Mouse (Mus musculus): ENCODE measurements around the gene Zcrb1. TPM values are rescaled to one million over a fixed set of nuclear protein-coding genes. Genes with fewer than 3 reads are reported as not detected.

Zcrb1 gene
- polyA plus RNA-seq (2012; rRNA removed) = 4.7 and 14.2 TPM in 2 replicates

DNA sequence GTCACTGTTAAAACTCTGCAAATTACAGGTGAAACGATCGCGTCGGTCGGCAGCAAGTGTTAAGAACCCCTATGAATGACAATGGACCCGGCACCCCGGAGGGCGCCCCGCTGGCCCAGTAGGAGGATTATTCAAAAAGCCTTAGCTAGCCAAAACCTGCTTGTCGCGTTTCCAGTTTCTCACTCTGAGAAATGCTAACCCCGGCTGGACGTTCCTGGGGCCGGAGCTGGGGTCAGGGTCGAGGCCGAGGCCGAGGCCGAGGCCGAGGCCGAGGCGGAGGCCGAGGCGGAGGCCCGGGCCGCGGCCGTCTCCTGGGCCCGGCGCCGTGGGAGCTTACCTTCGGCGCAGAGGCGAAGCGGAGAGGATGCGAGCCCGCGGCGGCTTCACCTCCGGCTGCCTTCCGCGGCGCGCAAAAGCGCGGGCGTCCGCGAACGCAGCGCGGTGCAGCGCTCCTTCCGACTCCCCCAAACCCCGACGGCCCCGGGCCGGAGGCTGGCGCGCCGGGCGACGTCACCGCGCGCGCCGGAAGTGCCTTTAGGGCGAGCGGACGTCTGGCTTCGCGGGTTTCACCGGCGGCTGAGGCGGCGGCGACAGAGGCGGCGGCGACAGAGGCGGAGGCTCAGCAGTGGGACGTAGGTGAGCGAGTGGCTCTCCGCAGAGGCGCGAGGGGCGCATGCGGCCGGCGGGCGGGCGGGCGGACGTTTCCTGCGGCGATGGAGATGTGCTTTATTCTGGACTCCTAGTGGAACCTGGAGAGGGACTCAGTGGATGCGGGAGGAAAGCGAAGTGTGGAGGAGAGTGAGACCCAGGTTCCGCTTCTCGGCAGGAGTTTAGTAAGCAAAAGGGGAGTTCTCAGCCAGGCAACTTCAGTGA lies at the start of gene Zcrb1, which contains the start of gene Pphln1:
TSS of gene Zcrb1 (minus strand) at position 509 of the 873 bp plus-strand sequence.
TSS of gene Pphln1 (plus strand) at position 525 of the 873 bp plus-strand sequence.
- TF ChIP-seq POLR2A (IDR thresholded peaks at IDR 0.05; ENCODE audit: low read depth, low read length) (peak; percentile 77), CTCF (IDR thresholded peaks at IDR 0.05; ENCODE audit: extremely low read depth, insufficient read length, insufficient replicate concordance, low read depth, low read length) (no peak)
- WGBS = under 1% methylated on average over 100 of the region's 100 CpGs
- H3K36me3 ChIP-seq (ENCODE audit: control insufficient read depth, insufficient read depth, low read length) = peaks cover 9% of the 10 kb centered on the region
- H3K27ac ChIP-seq (ENCODE audit: insufficient read depth, low read depth, low read length) = peak within 1 kb of the TSS; percentile 46; the same call in 1 of the 2 replicates
- H3K4me1 ChIP-seq (ENCODE audit: control insufficient read depth, insufficient read depth, insufficient read length, low read length) = peaks cover 7% of the 10 kb centered on the region; the same call in 1 of the 2 replicates
- H3K27me3 ChIP-seq (ENCODE audit: control insufficient read depth, insufficient read depth, low read length) = no peaks in the 10 kb centered on the region
- H3K4me3 ChIP-seq (ENCODE audit: low read depth, low read length) = peak within 1 kb of the TSS; percentile 93

DNA sequence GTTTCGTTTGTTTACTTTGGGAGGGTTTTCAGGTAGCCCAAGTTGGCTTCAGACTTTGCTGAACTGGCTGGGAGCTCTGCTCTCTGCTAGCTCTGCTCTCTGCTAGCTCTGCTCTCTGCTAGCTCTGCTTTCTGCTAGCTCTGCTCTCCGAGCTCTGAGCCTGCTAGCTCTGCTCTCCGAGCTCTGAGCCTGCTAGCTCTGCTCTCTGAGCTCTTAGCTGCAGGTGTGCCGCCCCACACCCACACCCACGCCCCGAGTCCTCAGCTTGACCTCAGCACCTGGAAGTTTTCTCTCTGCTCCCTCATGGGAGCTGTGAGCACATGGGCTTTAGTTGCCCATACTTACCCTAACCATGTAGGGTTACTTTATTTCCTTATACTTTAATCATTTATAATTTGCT lies 45.5 kb upstream of the Zcrb1 start:
- Histone ChIP-seq H3K36me3 (ENCODE audit: control insufficient read depth, insufficient read depth, low read length) (peaks cover 17% of the 10 kb centered on the region), H3K4me1 (ENCODE audit: control insufficient read depth, insufficient read depth, insufficient read length, low read length) (peaks cover 5% of the 10 kb centered on the region; the same call in 1 of the 2 replicates), H3K27ac (ENCODE audit: insufficient read depth, low read depth, low read length) (no peak overlapping the region), H3K27me3 (ENCODE audit: control insufficient read depth, insufficient read depth, low read length) (no peaks in the 10 kb centered on the region), H3K4me3 (ENCODE audit: low read depth, low read length) (no peak overlapping the region)
- WGBS = 42% methylated on average over 6 of the region's 6 CpGs
- TF ChIP-seq CTCF (IDR thresholded peaks at IDR 0.05; ENCODE audit: extremely low read depth, insufficient read length, insufficient replicate concordance, low read depth, low read length) (no peak), POLR2A (IDR thresholded peaks at IDR 0.05; ENCODE audit: low read depth, low read length) (no peak)

DNA sequence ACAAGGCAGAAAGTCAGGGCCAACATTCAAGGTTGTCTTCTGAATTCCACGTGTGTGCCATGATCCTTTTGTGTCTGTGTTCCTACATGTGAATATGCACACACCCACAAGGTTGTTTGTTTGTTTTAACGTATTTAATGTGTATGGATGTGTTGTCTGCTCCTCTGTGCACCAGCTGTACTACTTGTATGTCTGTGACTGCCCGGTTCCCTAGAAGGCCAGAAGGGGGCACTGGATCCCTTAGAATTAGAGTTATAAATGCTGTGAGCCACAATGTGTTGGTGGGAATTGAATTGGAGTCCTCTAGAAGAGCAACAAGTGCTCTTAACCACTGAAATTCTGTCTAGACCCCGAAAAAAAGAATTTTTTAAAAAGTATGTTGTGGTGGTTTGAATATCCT lies 44.1 kb upstream of the Zcrb1 start:
- peaks cover 17% of the 10 kb centered on the region for H3K36me3 ChIP-seq (ENCODE audit: control insufficient read depth, insufficient read depth, low read length)
- H3K27ac ChIP-seq (ENCODE audit: insufficient read depth, low read depth, low read length) = no peak overlapping the region
- peaks cover 5% of the 10 kb centered on the region; the same call in 1 of the 2 replicates for H3K4me1 ChIP-seq (ENCODE audit: control insufficient read depth, insufficient read depth, insufficient read length, low read length)
- 94% methylated on average over 4 of the region's 4 CpGs for WGBS
- TF ChIP-seq CTCF (IDR thresholded peaks at IDR 0.05; ENCODE audit: extremely low read depth, insufficient read length, insufficient replicate concordance, low read depth, low read length) = no peak
- no peak for TF ChIP-seq POLR2A (IDR thresholded peaks at IDR 0.05; ENCODE audit: low read depth, low read length)
- no peak overlapping the region for H3K4me3 ChIP-seq (ENCODE audit: low read depth, low read length)
- H3K27me3 ChIP-seq (ENCODE audit: control insufficient read depth, insufficient read depth, low read length) = no peaks in the 10 kb centered on the region

DNA sequence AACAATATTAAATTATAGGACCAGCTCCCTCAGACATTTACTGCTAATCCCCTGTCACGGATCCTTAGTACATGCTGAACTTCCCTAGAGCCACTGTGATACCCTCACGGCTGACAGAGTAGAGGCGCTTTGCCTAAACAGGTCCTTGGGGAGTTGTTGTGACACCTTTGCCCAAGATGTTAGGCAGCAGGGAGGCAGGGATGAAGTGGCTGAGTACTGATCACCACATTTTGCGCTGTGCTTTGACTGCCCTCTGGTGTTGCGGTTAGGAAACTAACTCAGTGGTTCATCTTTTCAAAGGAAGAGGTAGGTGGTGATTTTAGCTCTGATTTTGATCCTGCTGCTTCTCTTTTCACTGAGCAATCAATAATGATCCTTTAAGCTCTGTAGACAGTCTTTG lies 40.5 kb upstream of the Zcrb1 start:
- Histone ChIP-seq H3K27me3 (ENCODE audit: control insufficient read depth, insufficient read depth, low read length) (no peaks in the 10 kb centered on the region), H3K27ac (ENCODE audit: insufficient read depth, low read depth, low read length) (no peak overlapping the region), H3K4me1 (ENCODE audit: control insufficient read depth, insufficient read depth, insufficient read length, low read length) (peaks cover 4% of the 10 kb centered on the region; the same call in 1 of the 2 replicates), H3K4me3 (ENCODE audit: low read depth, low read length) (no peak overlapping the region), H3K36me3 (ENCODE audit: control insufficient read depth, insufficient read depth, low read length) (peaks cover 16% of the 10 kb centered on the region)
- TF ChIP-seq POLR2A (IDR thresholded peaks at IDR 0.05; ENCODE audit: low read depth, low read length) (no peak), CTCF (IDR thresholded peaks at IDR 0.05; ENCODE audit: extremely low read depth, insufficient read length, insufficient replicate concordance, low read depth, low read length) (peak; percentile 63; the same call in 1 of the 2 replicates)
- WGBS = 59% methylated on average over 5 of the region's 5 CpGs

DNA sequence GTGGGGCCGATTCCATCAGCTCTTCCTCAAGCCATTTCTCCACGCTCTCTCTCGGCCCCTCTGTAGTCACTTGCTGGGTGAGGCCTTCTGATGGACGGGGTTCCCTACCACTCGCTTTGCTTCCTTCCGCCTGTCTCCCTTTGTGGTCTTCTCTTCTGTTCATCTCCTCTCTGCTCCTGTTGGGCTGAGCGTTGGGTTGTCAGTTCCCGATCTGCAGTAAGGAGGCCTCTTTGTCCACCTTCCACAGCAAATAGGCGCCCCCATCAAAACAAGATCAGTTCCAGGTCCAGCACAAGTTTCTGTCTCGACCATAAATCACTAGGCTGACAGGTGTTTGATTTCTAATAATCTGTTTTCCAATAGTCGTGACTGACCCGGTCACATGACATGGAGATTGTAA lies 37.9 kb upstream of the Zcrb1 start:
- TF ChIP-seq CTCF (IDR thresholded peaks at IDR 0.05; ENCODE audit: extremely low read depth, insufficient read length, insufficient replicate concordance, low read depth, low read length) = no peak
- no peak for TF ChIP-seq POLR2A (IDR thresholded peaks at IDR 0.05; ENCODE audit: low read depth, low read length)
- H3K36me3 ChIP-seq (ENCODE audit: control insufficient read depth, insufficient read depth, low read length) = no peaks in the 10 kb centered on the region; the same call in 1 of the 2 replicates
- H3K27ac ChIP-seq (ENCODE audit: insufficient read depth, low read depth, low read length) = no peak overlapping the region
- H3K27me3 ChIP-seq (ENCODE audit: control insufficient read depth, insufficient read depth, low read length) = no peaks in the 10 kb centered on the region
- WGBS = 84% methylated on average over 12 of the region's 12 CpGs
- H3K4me3 ChIP-seq (ENCODE audit: low read depth, low read length) = no peak overlapping the region
- H3K4me1 ChIP-seq (ENCODE audit: control insufficient read depth, insufficient read depth, insufficient read length, low read length) = no peaks in the 10 kb centered on the region

DNA sequence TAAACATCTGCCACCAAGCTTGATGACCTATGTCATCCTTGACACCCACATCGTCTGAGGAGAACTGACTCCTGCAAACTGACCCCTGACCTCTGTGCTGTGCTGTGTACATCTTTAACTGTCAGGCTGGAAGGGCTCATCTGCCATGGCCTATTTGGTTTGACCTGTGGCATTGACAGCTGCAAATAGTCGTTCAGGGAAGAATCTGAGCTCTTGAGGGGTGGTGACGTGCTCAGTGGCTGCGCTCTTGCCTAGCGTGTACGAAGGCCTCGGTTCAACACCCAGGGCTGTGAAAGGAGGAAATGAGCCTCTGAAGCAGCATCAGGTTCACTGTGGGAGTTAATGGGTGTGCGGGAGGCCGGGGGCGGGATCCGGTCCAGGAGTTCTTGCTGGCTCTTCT lies 35.7 kb upstream of the Zcrb1 start:
- peaks cover 1% of the 10 kb centered on the region; the same call in 1 of the 2 replicates for H3K36me3 ChIP-seq (ENCODE audit: control insufficient read depth, insufficient read depth, low read length)
- H3K4me3 ChIP-seq (ENCODE audit: low read depth, low read length) = no peak overlapping the region
- no peak for TF ChIP-seq CTCF (IDR thresholded peaks at IDR 0.05; ENCODE audit: extremely low read depth, insufficient read length, insufficient replicate concordance, low read depth, low read length)
- TF ChIP-seq POLR2A (IDR thresholded peaks at IDR 0.05; ENCODE audit: low read depth, low read length) = no peak
- H3K27ac ChIP-seq (ENCODE audit: insufficient read depth, low read depth, low read length) = no peak overlapping the region
- no peaks in the 10 kb centered on the region for H3K27me3 ChIP-seq (ENCODE audit: control insufficient read depth, insufficient read depth, low read length)
- WGBS = 61% methylated on average over 11 of the region's 11 CpGs
- no peaks in the 10 kb centered on the region for H3K4me1 ChIP-seq (ENCODE audit: control insufficient read depth, insufficient read depth, insufficient read length, low read length)

DNA sequence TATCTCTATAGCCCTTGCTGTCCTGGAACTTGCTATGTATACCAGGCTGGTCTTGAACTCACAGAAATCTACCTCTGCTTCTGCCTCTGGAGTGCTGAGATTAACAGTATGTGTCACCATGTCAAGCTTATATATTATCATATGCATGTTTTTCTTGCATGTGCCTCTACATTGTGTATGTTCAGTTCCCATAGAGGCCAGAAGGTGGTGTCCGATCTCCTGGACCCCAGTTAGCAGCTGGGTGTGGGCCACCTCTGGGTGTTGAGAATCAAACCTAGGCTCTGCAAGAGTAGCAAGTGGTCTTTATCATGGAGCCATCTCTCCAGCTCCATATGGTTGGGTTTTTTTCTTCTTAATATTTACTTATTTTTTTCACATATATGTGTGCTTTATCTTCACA lies 24.4 kb upstream of the Zcrb1 start:
- TF ChIP-seq CTCF (IDR thresholded peaks at IDR 0.05; ENCODE audit: extremely low read depth, insufficient read length, insufficient replicate concordance, low read depth, low read length) (no peak), POLR2A (IDR thresholded peaks at IDR 0.05; ENCODE audit: low read depth, low read length) (no peak)
- Histone ChIP-seq H3K27ac (ENCODE audit: insufficient read depth, low read depth, low read length) (no peak overlapping the region), H3K27me3 (ENCODE audit: control insufficient read depth, insufficient read depth, low read length) (no peaks in the 10 kb centered on the region), H3K4me1 (ENCODE audit: control insufficient read depth, insufficient read depth, insufficient read length, low read length) (no peaks in the 10 kb centered on the region), H3K36me3 (ENCODE audit: control insufficient read depth, insufficient read depth, low read length) (peaks cover 10% of the 10 kb centered on the region; the same call in 1 of the 2 replicates), H3K4me3 (ENCODE audit: low read depth, low read length) (no peak overlapping the region)
- WGBS = 100% methylated on average over 1 of the region's 1 CpGs

All from small intestine, adult 2 months (tissue).